Comparison of ENCODE assay signal across 8 mouse cellular contexts in genomic region chr6:23132573-23133181, GRCm38 (mm10). TPM values are rescaled to one million over a fixed set of nuclear protein-coding genes. Genes with fewer than 3 reads are reported as not detected.
A peak's percentile ranks its signal among the peaks of the same experiment; 100 is the strongest.
DNase-seq lines count a peak whose midpoint lies in the region; TF ChIP-seq lines count a peak whose summit lies in the region.

Gene Aass, minus strand, starts transcription at chr6:23132986.

- TF ChIP-seq CTCF in embryonic fibroblast, embryonic 13.5 days (IDR thresholded peaks at IDR 0.05; ENCODE audit: borderline replicate concordance, insufficient read depth, low read length) = no peak
- no peak for TF ChIP-seq CTCF in lung, adult 2 months (IDR thresholded peaks at IDR 0.05; ENCODE audit: insufficient read depth, low read length)

- peak; percentile 2 to 4 for DNase-seq in cerebellum, postnatal 36 days
- DNase-seq in cerebellum, adult 9-10 months = no peak
- DNase-seq in heart, postnatal 10 days = peak; percentile 3 to 6
- DNase-seq in kidney, postnatal 14 days = peak; percentile 67
- DNase-seq in lung, adult 2 months = peak; percentile 28
- peak; percentile 51 for DNase-seq in retina, embryonic 14.5 days (ENCODE audit: low spot score)
- no peak for DNase-seq in thymus, postnatal 10 days (ENCODE audit: low spot score in 2 of 2)

- peak within 1 kb of the TSS; percentile 30 for H3K4me3 ChIP-seq in embryonic fibroblast, embryonic 13.5 days (ENCODE audit: insufficient read depth, low read length)
- H3K4me3 ChIP-seq in lung, adult 2 months (replicated peaks; ENCODE audit: extremely low read depth, low read depth, low read length) = peak within 1 kb of the TSS; percentile 61

- intact Hi-C loops in heart, postnatal 10 days (cut with DNase I) = no loop called here

- peaks cover 3% of the 10 kb centered on the region; the same call in 1 of the 2 replicates for H3K4me1 ChIP-seq in embryonic fibroblast, embryonic 13.5 days (ENCODE audit: control insufficient read depth, insufficient read depth, low read length)
- no peaks in the 10 kb centered on the region; the same call in 1 of the 2 replicates for H3K4me1 ChIP-seq in lung, adult 2 months (ENCODE audit: control insufficient read depth, insufficient read depth, low read length)

- WGBS in lung, adult 2 months = 2% methylated on average over 20 of the region's 20 CpGs

- TF ChIP-seq POLR2A in embryonic fibroblast, embryonic 13.5 days (IDR thresholded peaks at IDR 0.05; ENCODE audit: low read depth, low read length) = no peak
- TF ChIP-seq POLR2A in lung, adult 2 months (IDR thresholded peaks at IDR 0.05; ENCODE audit: borderline replicate concordance, extremely low read depth, low read depth, low read length) = no peak

- H3K27ac ChIP-seq in embryonic fibroblast, embryonic 13.5 days (ENCODE audit: insufficient read depth, low read length) = no peak within 1 kb of the TSS

RNA-seq across cellular contexts. Expression of gene Aass, which starts in this region (rescaled TPM):
- 1.4 and 4.3 TPM in 2 replicates for polyA plus RNA-seq in embryonic fibroblast, embryonic 13.5 days (2011; ENCODE audit: insufficient read length, low read depth, missing spikeins)
- not detected for total RNA-seq in heart, postnatal 10 days (2021)
- polyA plus RNA-seq in lung, adult 2 months (2012; rRNA removed) = 1.5 and 1.9 TPM in 2 replicates

Comparison
In these comparisons a context has a peak if more than half of its experiments do, and no peak if none do; other contexts are left out.
1. DNase-seq: peak in cerebellum, postnatal 36 days (2 of 2), kidney, postnatal 14 days (single experiment), lung, adult 2 months (single experiment) and retina, embryonic 14.5 days (single experiment); none in cerebellum, adult 9-10 months (single experiment) and thymus, postnatal 10 days (0 of 2).
2. Peak in DNase-seq in heart, postnatal 10 days; RNA of the gene not detected or under 1 TPM.